Mouse (Mus musculus) ES-E14 (cell line): ENCODE data around the gene Gipc2. TPM values are rescaled to one million over a fixed set of nuclear protein-coding genes. Genes with fewer than 3 reads are reported as not detected.

Experiments used
- DNase-seq: peaks from one replicate; pipeline ENCODE4 v3.0.0-alpha.2; 2013; ENCODE audit warnings: low read depth, low spot score
- H3K27ac ChIP-seq: 2 replicates; pipeline ENCODE4 v1.5.1; 2012; ENCODE audit warnings: low read depth, mild to moderate bottlenecking, low read length, moderate library complexity, mixed read lengths; ENCODE audit not compliant: poor library complexity, insufficient read depth, severe bottlenecking
- H3K36me3 ChIP-seq: 2 replicates; pipeline ENCODE4 v1.6.1; 2012; ENCODE audit warnings: mild to moderate bottlenecking, low read length, moderate library complexity, mixed read lengths; ENCODE audit not compliant: control insufficient read depth, poor library complexity, insufficient read depth, severe bottlenecking
- H3K4me1 ChIP-seq, 2 experiments: fragments of 150-350 bp in 1 of 2; sonication (generic) in 1 of 2; 2 replicates each; pipeline ENCODE4 v1.6.1; 2012; ENCODE audit warnings: low read length in 2 of 2, mild to moderate bottlenecking in 1 of 2, mixed read lengths in 1 of 2; ENCODE audit not compliant: control insufficient read depth in 2 of 2, insufficient read depth in 2 of 2, poor library complexity in 1 of 2
- H3K4me3 ChIP-seq, 2 experiments: fragments of 150-350 bp in 1 of 2; sonication (generic) in 1 of 2; 2 replicates each; pipeline ENCODE4 v1.5.1; 2012; ENCODE audit warnings: low read length in 2 of 2, low read depth in 1 of 2, mild to moderate bottlenecking in 1 of 2, mixed read lengths in 1 of 2; ENCODE audit not compliant: insufficient read depth in 1 of 2, poor library complexity in 1 of 2, severe bottlenecking in 1 of 2
- H3K9ac ChIP-seq: 2 replicates; pipeline ENCODE4 v1.6.1; 2012; ENCODE audit warnings: low read depth, mild to moderate bottlenecking, low read length, mixed read lengths; ENCODE audit not compliant: poor library complexity, insufficient read depth, severe bottlenecking
- H3K9me3 ChIP-seq: fragments of 150-350 bp; sonication (generic); 2 replicates; pipeline ENCODE4 v1.6.1; 2012; ENCODE audit warnings: low read depth, mild to moderate bottlenecking, low read length; ENCODE audit not compliant: control insufficient read depth, insufficient read depth
- CHD2 ChIP-seq: IDR thresholded peaks from 2 replicates; pipeline ENCODE4 v1.6.1; 2014; ENCODE audit warnings: mild to moderate bottlenecking, low read depth, low read length, inconsistent platforms
- HCFC1 ChIP-seq: IDR thresholded peaks from 2 replicates; pipeline ENCODE4 v1.6.1; 2012; ENCODE audit warnings: low read length, inconsistent platforms, borderline replicate concordance; ENCODE audit not compliant: insufficient read depth
- MAFK ChIP-seq: IDR thresholded peaks from 2 replicates; pipeline ENCODE4 v1.6.1; 2014; ENCODE audit warnings: mild to moderate bottlenecking, low read depth, low read length, inconsistent platforms; ENCODE audit not compliant: insufficient read depth
- ZC3H11A ChIP-seq: IDR thresholded peaks from 2 replicates; pipeline ENCODE4 v1.6.1; 2012; ENCODE audit warnings: low read depth, mild to moderate bottlenecking, inconsistent platforms, low read length, borderline replicate concordance
- ZNF384 ChIP-seq: IDR thresholded peaks from 2 replicates; pipeline ENCODE4 v1.6.1; 2012; ENCODE audit warnings: low read depth, low read length, inconsistent platforms
- in situ Hi-C, 2 experiments: fragments of 600-800 bp; cut with MboI; formaldehyde crosslinking; loops; one replicate each; pipeline ENCODE4 v1.15.1; 2025; ENCODE audit warnings: low sequenced_read_pairs in 2 of 2, inconsistent platforms in 1 of 2; ENCODE audit not compliant: unreplicated experiment in 2 of 2
- total RNA-seq: library from RNA; depleted of rRNA; stranded (reverse); fragments of 300-350 nt; gene quantifications from 2 replicates; pipeline ENCODE4 v1.2.3, GENCODE M21; 2012

The Gipc2 gene
- total RNA-seq, 1 experiment, result 0.76 TPM

DNA sequence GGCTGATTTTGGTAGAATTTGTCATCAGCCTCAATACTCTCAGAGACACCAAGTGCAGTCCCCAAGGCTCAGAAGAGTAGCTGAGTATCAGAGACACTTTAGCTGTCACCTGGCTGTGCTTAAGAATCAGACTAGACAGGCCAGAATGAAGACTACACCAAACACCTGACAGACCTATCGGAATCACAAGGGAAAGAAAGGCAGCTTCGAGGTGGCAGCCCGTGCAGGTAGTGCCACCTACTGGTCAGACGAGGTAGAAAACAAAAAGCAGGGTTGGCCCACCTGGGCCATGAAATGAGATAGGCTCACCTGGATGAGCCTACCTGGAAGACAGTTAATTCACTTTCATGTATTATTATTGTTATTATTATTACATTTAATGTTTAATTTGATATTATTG, 76.9 kb downstream of the Gipc2 start:
- Histone ChIP-seq H3K9me3 (no peaks in the 10 kb centered on the region), H3K36me3 (no peaks in the 10 kb centered on the region), H3K9ac (no peak overlapping the region), H3K4me3 (no peak overlapping the region), H3K27ac (no peak overlapping the region), H3K4me1 (no peaks in the 10 kb centered on the region)
- in situ Hi-C loops, result loop anchor here in 1 of 2 experiments (25.0 kb wide), 1 partner anchor 277 kb away; no protein-coding TSS in a partner anchor
- DNase-seq, result no peak
- TF ChIP-seq ZC3H11A (peak; percentile 96), ZNF384 (no peak)

DNA sequence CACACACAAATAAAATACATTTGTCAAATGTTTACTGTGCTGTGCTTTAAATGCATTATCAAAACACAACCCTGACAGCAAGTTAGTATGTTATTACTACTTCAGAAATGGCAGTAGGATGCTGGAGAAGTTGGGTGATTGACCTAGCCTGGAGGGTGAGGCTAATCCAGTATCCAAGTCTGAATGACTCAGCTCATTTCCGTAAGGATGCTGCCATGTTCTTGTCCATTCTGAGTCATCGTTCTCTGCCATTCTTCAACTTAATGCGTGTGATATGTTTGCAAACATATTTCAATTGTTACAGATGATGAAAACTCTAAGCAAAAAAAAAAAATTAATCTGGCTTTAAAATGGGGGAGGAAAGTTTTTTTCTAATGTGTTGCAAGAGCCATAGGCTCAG, 84.6 kb downstream of the Gipc2 start:
- in situ Hi-C loops, result loop anchor here in 1 of 2 experiments (25.0 kb wide), 1 partner anchor 269 kb away; no protein-coding TSS in a partner anchor
- no peak overlapping the region for H3K27ac ChIP-seq
- no peaks in the 10 kb centered on the region for H3K4me1 ChIP-seq
- H3K9ac ChIP-seq, result no peak overlapping the region
- no peaks in the 10 kb centered on the region for H3K9me3 ChIP-seq
- H3K36me3 ChIP-seq, result no peaks in the 10 kb centered on the region
- DNase-seq, result no peak
- no peak for TF ChIP-seq MAFK
- TF ChIP-seq ZC3H11A, result no peak
- TF ChIP-seq ZNF384, result no peak
- TF ChIP-seq HCFC1, result no peak
- TF ChIP-seq CHD2, result no peak
- no peak overlapping the region for H3K4me3 ChIP-seq

DNA sequence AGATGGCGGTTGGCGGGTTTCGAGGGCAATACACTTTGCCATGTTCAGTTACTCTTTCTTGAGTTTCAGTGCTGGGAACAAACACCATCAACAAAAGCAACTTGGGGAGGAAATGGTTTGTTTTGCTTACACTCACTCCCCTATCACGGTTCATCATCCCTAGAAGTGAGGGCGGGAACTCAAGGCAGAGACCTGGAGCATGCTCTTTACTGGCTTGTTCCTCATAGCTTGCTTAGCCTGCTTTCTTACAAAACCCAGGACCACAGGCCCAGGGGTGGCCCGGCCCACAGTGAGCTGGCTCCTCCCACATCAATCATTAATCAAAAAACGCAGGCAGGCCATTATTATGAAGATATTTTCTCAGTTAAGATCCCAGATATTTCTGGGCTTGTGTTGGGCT, 89.9 kb downstream of the Gipc2 start:
- no peak for DNase-seq

DNA sequence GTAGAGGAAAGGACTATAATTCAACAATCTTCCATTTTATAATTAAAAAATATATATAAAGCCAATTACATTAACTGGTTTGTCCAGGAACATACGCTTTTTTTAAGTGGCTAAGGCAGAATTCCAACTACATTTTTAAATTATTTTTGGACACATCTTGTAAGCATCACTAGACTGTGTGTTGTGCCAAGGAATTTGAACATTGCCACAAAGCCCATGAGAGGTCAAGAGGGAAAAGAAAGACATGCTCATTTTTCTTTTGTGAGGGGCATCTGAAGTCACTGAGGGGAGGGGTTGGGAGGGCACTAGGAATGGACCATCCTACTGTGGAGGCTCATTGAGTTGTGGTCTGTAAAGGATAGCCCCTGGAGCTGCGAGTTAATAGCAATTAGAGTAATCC, 97.0 kb downstream of the Gipc2 start:
- in situ Hi-C loops, result no loop called here
- 0 out of 4 replicates have a peak, but pooled peaks cover 0 to 2% of the 10 kb centered on the region in 2 experiments for H3K4me1 ChIP-seq
- TF ChIP-seq CHD2 (no peak), ZC3H11A (no peak), MAFK (no peak), HCFC1 (no peak), ZNF384 (no peak)
- no peaks in the 10 kb centered on the region for H3K9me3 ChIP-seq
- H3K27ac ChIP-seq, result no peak overlapping the region
- H3K36me3 ChIP-seq, result no peaks in the 10 kb centered on the region
- DNase-seq, result no peak
- H3K9ac ChIP-seq, result no peak overlapping the region
- no peak overlapping the region for H3K4me3 ChIP-seq

More for the DNA sequence above, 89.9 kb downstream of the Gipc2 start:
- Histone ChIP-seq H3K4me3 (peak overlapping the region in 1 of 2 experiments; percentile 36; a peak in 2 of 4 replicates), H3K27ac (no peak overlapping the region), H3K9me3 (no peaks in the 10 kb centered on the region), H3K9ac (no peak overlapping the region), H3K36me3 (no peaks in the 10 kb centered on the region), H3K4me1 (no peaks in the 10 kb centered on the region)
- TF ChIP-seq MAFK (no peak), CHD2 (no peak), ZNF384 (no peak), ZC3H11A (no peak), HCFC1 (no peak)
- in situ Hi-C loops, result loop anchor here in 1 of 2 experiments (25.0 kb wide), 1 partner anchor 264 kb away; no protein-coding TSS in a partner anchor

- Histone ChIP-seq H3K4me1 (0 out of 4 replicates have a peak, but pooled peaks cover 0 to 2% of the 10 kb centered on the region in 2 experiments), H3K27ac (no peak overlapping the region), H3K36me3 (no peaks in the 10 kb centered on the region), H3K9ac (no peak overlapping the region), H3K9me3 (no peaks in the 10 kb centered on the region), H3K4me3 (no peak overlapping the region)
- TF ChIP-seq ZNF384 (no peak), CHD2 (no peak), MAFK (no peak)
- in situ Hi-C loops, result no loop called here
- no peak for DNase-seq
Measured at GRCm38 (mm10) chr3:152068311-152068710, 97.7 kb downstream of the Gipc2 start.
